Mouse (Mus musculus) forebrain, embryonic 16.5 days (tissue): ENCODE data around the gene Git2. TPM values are rescaled to one million over a fixed set of nuclear protein-coding genes. Genes with fewer than 3 reads are reported as not detected.
A peak's percentile ranks its signal among the peaks of the same experiment; 100 is the strongest.

Experiments used
- ATAC-seq: fragments of 200-750 bp; cut with Nextera tagmentation; 2 replicates; pipeline ENCODE4 v1.8.0; 2017; ENCODE audit warnings: mild to moderate bottlenecking, moderate library complexity
- H3K27ac ChIP-seq: fragments of 300-500 bp; sonication (generic); 2 replicates; pipeline ENCODE4 v1.5.1; 2014; ENCODE audit warnings: low read length, control low read depth
- H3K27me3 ChIP-seq: fragments of 300-500 bp; sonication (generic); replicated peaks from 2 replicates; pipeline ENCODE4 v1.6.1; 2014; ENCODE audit warnings: low read length; ENCODE audit not compliant: control insufficient read depth, insufficient read depth
- H3K36me3 ChIP-seq: fragments of 300-500 bp; sonication (generic); 2 replicates; pipeline ENCODE4 v1.6.1; 2014; ENCODE audit not compliant: control insufficient read depth, insufficient read depth
- H3K4me1 ChIP-seq: fragments of 300-500 bp; sonication (generic); replicated peaks from 2 replicates; pipeline ENCODE4 v1.6.1; 2014; ENCODE audit warnings: low read length; ENCODE audit not compliant: control insufficient read depth, insufficient read depth
- H3K4me2 ChIP-seq: fragments of 300-500 bp; sonication (generic); 2 replicates; pipeline ENCODE4 v1.6.1; 2014; ENCODE audit warnings: mild to moderate bottlenecking, low read length, control low read depth
- H3K4me3 ChIP-seq: fragments of 300-500 bp; sonication (generic); replicated peaks from 2 replicates; pipeline ENCODE4 v1.5.1; 2014; ENCODE audit warnings: mild to moderate bottlenecking, low read length, control low read depth
- H3K9ac ChIP-seq: fragments of 300-500 bp; sonication (generic); replicated peaks from 2 replicates; pipeline ENCODE4 v1.6.1; 2014; ENCODE audit warnings: low read depth, low read length, control low read depth
- H3K9me3 ChIP-seq: fragments of 300-500 bp; sonication (generic); 2 replicates; pipeline ENCODE4 v1.6.1; 2016; ENCODE audit warnings: low read length; ENCODE audit not compliant: control insufficient read depth
- WGBS: fragments of 180-500 bp; shearing (Covaris S2); extraction: QIAGEN DNeasy Blood & Tissue Kit; methylation state at CpG from one replicate; pipeline ENCODE4 v1.1.7; 2014; 5-methylcytosine and 5-hydroxymethylcytosine counted together
- polyA plus RNA-seq: library from polyadenylated mRNA; unstranded; fragments of >200 nt; fragmentation: Nextera tagmentation; extraction: Ambion mirVana; gene quantifications from 2 replicates; pipeline ENCODE4 v1.2.1, GENCODE M21; 2015

The Git2 gene
- polyA plus RNA-seq, 1 experiment from 2014 or later, result 58.5 TPM

DNA sequence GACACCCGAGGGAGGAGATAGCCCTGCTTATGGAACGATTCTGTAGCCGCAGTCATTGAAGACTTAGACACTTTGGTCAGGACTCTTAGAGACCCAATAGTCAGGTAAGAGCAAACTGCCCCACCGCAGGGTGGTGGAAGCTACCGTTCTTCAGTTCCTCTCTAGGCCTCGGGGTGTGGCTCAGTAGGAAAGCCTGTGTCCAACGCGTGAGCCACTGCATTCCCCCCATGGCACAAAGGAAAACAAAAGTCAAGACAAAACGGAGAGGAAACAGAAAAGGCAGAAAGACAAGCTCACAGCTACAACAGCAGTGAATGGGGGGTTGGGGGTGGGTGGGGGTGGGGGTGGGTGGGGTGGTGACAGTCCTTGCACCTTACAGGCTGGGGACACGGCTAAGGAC is 22.9 kb downstream of the Git2 start:
- Histone ChIP-seq H3K9me3 (no peaks in the 10 kb centered on the region), H3K36me3 (peaks cover 5% of the 10 kb centered on the region; the same call in 1 of the 2 replicates), H3K4me3 (no peak overlapping the region), H3K27ac (no peak overlapping the region), H3K4me1 (no peaks in the 10 kb centered on the region), H3K9ac (no peak overlapping the region), H3K4me2 (no peak overlapping the region), H3K27me3 (no peaks in the 10 kb centered on the region)
- 91% methylated on average over 10 of the region's 10 CpGs for WGBS
- no peak for ATAC-seq

DNA sequence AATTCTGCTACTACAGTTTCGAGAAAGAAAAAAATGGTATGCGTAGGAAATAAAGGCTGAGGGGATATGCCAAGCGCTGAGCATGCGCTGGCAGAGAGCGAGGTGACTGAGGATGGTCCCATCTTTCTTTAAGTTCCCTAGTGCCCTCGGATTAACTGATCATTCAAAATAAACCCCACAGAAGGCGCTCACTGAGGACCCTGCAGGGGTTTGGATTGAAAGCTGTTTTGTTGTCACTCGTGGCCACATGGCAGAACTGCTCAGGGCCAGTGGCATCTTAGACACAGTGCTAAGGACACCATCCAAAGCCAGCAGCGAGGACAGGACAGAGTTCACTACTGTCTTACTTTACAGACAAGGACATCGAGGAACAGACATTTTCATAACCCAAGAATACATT is 25.0 kb downstream of the Git2 start:
- Histone ChIP-seq H3K4me1 (no peaks in the 10 kb centered on the region), H3K27ac (no peak overlapping the region), H3K4me2 (no peak overlapping the region), H3K27me3 (no peaks in the 10 kb centered on the region), H3K9me3 (no peaks in the 10 kb centered on the region), H3K9ac (no peak overlapping the region), H3K36me3 (peaks cover 5% of the 10 kb centered on the region; the same call in 1 of the 2 replicates), H3K4me3 (no peak overlapping the region)
- 81% methylated on average over 10 of the region's 10 CpGs for WGBS
- ATAC-seq, result no peak

DNA sequence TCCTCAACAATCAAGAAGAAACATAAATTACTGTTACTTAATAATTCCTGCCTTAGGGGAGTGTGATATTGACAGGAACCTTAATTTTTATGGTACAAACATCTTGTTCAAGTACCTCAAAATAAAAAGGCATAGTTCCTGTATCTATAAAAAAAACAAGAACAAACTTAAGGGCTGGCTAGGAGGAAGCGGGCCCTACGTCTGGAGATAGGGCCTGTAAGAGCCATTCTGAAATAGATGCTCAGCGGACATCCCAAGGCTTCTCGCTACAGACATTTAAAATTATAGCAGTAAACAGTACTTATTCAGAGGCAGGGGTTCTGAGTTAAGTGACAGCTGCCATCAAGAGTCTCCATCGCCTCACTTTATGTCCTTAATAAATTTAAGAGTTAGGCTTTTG is 27.8 kb downstream of the Git2 start:
- Histone ChIP-seq H3K9me3 (no peaks in the 10 kb centered on the region), H3K27ac (no peak overlapping the region), H3K4me1 (peaks cover 13% of the 10 kb centered on the region), H3K36me3 (peaks cover 10% of the 10 kb centered on the region; the same call in 1 of the 2 replicates), H3K27me3 (no peaks in the 10 kb centered on the region), H3K9ac (no peak overlapping the region), H3K4me2 (no peak overlapping the region), H3K4me3 (no peak overlapping the region)
- ATAC-seq, result no peak
- WGBS, result 94% methylated on average over 5 of the region's 5 CpGs

DNA sequence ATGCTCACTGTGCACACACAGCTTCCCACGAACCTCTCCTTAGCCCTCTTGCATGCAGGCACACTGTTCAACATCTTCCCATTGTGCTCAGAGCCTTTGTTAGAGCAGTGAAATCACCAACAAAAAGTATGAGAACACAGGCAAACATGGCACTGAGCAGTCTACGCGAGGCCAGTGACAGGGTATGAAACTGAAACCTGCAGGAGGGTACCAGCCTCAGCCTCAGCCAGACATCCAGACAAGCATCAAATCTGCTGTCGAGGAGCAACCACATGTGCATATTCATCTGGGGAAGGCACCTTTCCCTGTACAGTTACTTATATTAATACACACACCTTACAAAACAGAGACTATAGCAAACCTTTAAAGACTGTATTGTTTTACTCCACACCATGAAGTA is 28.4 kb downstream of the Git2 start:
- ATAC-seq, result no peak
- Histone ChIP-seq H3K36me3 (peaks cover 10% of the 10 kb centered on the region; the same call in 1 of the 2 replicates), H3K4me1 (peaks cover 13% of the 10 kb centered on the region), H3K9me3 (no peaks in the 10 kb centered on the region), H3K27ac (no peak overlapping the region), H3K4me3 (no peak overlapping the region), H3K4me2 (no peak overlapping the region), H3K27me3 (no peaks in the 10 kb centered on the region), H3K9ac (no peak overlapping the region)
- 88% methylated on average over 4 of the region's 4 CpGs for WGBS

DNA sequence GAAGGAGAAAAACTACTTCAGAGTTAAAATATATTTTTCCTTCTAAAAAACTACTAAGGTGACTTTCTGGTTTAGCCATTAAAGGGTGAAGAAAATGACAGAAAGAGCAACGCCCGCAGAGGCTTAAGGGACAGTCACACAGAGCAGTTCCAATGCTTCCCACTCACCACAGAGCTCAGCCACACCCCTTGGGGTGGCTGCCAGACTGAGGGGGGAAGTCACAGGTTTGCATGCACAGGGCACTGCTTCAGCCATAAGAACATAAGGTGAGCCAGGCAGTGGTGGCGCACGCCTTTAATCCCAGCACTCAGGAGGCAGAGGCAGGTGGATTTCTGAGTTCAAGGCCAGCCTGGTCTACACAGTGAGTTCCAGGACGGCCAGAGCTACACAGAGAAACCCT is 29.7 kb downstream of the Git2 start:
- Histone ChIP-seq H3K9ac (no peak overlapping the region), H3K4me1 (peaks cover 13% of the 10 kb centered on the region), H3K36me3 (peaks cover 16% of the 10 kb centered on the region; the same call in 1 of the 2 replicates), H3K27me3 (no peaks in the 10 kb centered on the region), H3K27ac (no peak overlapping the region), H3K4me3 (no peak overlapping the region), H3K9me3 (no peaks in the 10 kb centered on the region), H3K4me2 (no peak overlapping the region)
- 86% methylated on average over 5 of the region's 5 CpGs for WGBS
- no peak for ATAC-seq

DNA sequence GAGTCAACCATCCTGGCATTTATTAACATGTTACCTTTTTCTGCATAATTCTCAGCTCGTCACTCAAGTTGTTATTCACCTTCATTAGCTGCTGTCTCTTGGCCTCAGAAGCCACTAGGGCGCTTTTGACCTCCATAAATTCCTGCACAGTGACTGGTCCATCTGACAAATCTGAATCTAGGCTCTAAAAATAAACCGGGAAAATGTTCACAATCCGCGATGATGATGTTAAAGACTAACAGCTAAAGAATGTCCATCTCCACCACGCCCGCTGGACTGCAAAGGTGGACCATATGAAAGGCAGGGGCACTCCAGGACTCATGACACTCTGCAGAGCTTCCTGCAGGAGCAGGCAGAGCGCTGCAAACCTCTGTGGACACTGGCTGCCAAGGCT is 31.6 kb downstream of the Git2 start:
- 94% methylated on average over 8 of the region's 8 CpGs for WGBS
- peaks cover 22% of the 10 kb centered on the region for H3K36me3 ChIP-seq
- ATAC-seq, result no peak

DNA sequence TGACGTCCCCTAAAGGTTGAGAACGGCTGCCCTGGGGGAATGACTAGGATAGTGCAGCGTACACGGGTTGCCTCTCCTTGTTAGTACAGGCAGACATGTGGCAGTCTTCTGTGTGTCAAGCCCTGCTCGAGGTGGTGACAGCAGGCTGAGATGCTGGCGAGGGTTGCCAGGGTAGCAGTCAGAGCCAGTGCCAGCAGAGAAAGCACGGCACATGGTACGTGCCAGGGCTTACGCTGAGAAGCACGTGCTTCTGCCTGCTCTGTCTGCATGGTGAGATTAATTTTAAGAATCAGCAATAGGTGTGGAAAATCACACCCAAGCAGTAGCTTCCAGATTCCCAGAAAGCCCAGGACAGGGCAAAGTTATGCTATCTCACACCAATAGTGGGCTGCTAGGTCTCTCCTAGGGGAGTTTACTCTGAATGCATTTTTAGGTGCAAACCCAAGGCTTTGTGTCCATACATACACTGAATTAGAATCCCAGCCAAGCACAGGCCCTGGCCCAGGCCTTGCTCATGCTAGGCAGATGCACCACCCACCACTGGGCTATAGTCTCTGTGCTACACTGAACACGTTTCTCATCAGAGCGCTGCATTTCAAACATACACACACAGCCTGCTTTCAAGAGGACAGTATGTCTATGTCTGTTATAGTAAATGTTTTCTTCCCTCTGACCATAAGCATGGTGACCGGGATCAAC is 32.2 kb downstream of the Git2 start:
- Histone ChIP-seq H3K27me3 (no peaks in the 10 kb centered on the region), H3K27ac (peak overlapping the region; percentile 60), H3K9me3 (no peaks in the 10 kb centered on the region), H3K9ac (no peak overlapping the region), H3K4me2 (no peak overlapping the region), H3K4me1 (peaks cover 13% of the 10 kb centered on the region), H3K4me3 (no peak overlapping the region), H3K36me3 (peaks cover 25% of the 10 kb centered on the region)
- WGBS, result 62% methylated on average over 13 of the region's 13 CpGs
- peak; percentile 95 for ATAC-seq

More for the DNA sequence above, 31.6 kb downstream of the Git2 start:
- no peak overlapping the region for H3K4me2 ChIP-seq
- no peak overlapping the region for H3K4me3 ChIP-seq
- no peaks in the 10 kb centered on the region for H3K27me3 ChIP-seq
- peaks cover 13% of the 10 kb centered on the region for H3K4me1 ChIP-seq
- H3K9ac ChIP-seq, result no peak overlapping the region
- peak overlapping the region; percentile 55; the same call in 1 of the 2 replicates for H3K27ac ChIP-seq
- no peaks in the 10 kb centered on the region for H3K9me3 ChIP-seq

DNA sequence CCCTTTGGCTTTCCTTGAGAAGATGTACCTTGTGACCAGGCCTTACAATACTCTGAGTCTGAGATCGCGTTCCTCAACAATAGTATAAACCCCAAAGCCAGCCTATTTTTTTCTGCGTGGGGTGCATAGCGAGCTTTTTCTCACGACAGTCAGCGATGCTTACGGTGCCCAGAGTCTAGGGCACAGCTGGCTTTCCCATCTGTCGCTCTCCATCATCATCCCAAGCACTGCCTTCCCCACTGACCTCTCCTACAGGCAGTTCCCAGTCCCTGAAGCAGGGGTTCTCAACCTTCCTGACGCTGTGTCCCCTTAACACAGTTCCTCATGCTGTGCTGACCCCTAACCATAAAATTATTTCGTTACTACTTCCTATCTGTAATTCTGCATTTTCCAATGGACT is 32.7 kb downstream of the Git2 start:
- whole genome bisulfite sequencing, result 79% methylated on average over 10 of the region's 10 CpGs
- Histone ChIP-seq H3K9ac (no peak overlapping the region), H3K27ac (peak overlapping the region; percentile 60)

DNA sequence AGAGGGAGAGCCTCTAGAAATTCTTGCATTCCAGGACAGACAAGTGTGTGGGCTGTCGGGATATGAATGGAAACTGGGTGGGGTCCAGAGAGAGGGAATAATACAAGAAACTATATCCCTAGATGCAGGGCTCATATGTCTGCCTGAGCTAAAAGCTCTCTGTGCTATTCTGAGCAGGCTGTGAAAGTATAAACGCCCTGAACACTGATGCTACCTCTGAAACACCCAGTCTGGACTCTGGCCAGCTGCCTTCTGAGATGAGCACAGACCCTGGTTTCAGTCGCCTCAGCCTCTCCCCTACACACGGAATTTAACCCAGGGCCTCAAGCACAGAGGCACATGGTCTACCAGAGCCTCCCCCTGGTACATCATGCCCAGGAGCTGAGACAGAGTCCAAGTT is 34.7 kb downstream of the Git2 start:
- no peak for ATAC-seq

More for the DNA sequence above, 32.7 kb downstream of the Git2 start:
- Histone ChIP-seq H3K9me3 (no peaks in the 10 kb centered on the region), H3K4me3 (no peak overlapping the region), H3K4me1 (peaks cover 13% of the 10 kb centered on the region), H3K36me3 (peaks cover 27% of the 10 kb centered on the region), H3K27me3 (no peaks in the 10 kb centered on the region), H3K4me2 (no peak overlapping the region)
- no peak for ATAC-seq

More for the DNA sequence above, 34.7 kb downstream of the Git2 start:
- H3K9me3 ChIP-seq, result no peaks in the 10 kb centered on the region
- no peak overlapping the region for H3K9ac ChIP-seq
- H3K27me3 ChIP-seq, result no peaks in the 10 kb centered on the region
- H3K4me2 ChIP-seq, result no peak overlapping the region
- 66% methylated on average over 4 of the region's 4 CpGs for WGBS
- H3K4me1 ChIP-seq, result peaks cover 13% of the 10 kb centered on the region
- H3K36me3 ChIP-seq, result peaks cover 42% of the 10 kb centered on the region
- H3K4me3 ChIP-seq, result no peak overlapping the region
- no peak overlapping the region for H3K27ac ChIP-seq
